ENCODE assay signal across 11 mouse cellular contexts in genomic region chr4:148356654-148357053, GRCm38 (mm10).
DNase-seq lines count a peak whose midpoint lies in the region; ATAC-seq and TF ChIP-seq lines count a peak whose summit lies in the region.
"Had no signal": no experiment of that assay in that cellular context is flagged by ENCODE, and none has a peak within 500 bp of the region (broad histone marks: within the 10 kb centered on the region; RNA-seq: fewer than 3 reads in every experiment).

No protein-coding gene starts in this region.

- no peak overlapping the region for H3K4me2 ChIP-seq in midbrain, embryonic 14.5 days (ENCODE audit: low read length)
- H3K4me2 ChIP-seq in neural tube, embryonic 15.5 days: no peak overlapping the region
- H3K4me2 ChIP-seq: embryonic facial prominence, embryonic 15.5 days had no signal

- no peak overlapping the region for H3K4me3 ChIP-seq in midbrain, embryonic 14.5 days (replicated peaks; ENCODE audit: low read depth, low read length)
- H3K4me3 ChIP-seq in midbrain, embryonic 10.5 days: no peak overlapping the region
- no peak overlapping the region for H3K4me3 ChIP-seq in layer of hippocampus, adult 2 months
- no peak overlapping the region for H3K4me3 ChIP-seq in neural tube, embryonic 15.5 days (replicated peaks)
- H3K4me3 ChIP-seq: embryonic facial prominence, embryonic 15.5 days had no signal

- no peaks in the 10 kb centered on the region for H3K36me3 ChIP-seq in midbrain, embryonic 14.5 days (ENCODE audit: control insufficient read depth, insufficient read depth, low read length)
- H3K36me3 ChIP-seq in midbrain, embryonic 10.5 days: no peaks in the 10 kb centered on the region
- H3K36me3 ChIP-seq in neural tube, embryonic 15.5 days: no peaks in the 10 kb centered on the region
- H3K36me3 ChIP-seq: embryonic facial prominence, embryonic 15.5 days had no signal

- H3K27ac ChIP-seq in midbrain, embryonic 14.5 days (replicated peaks; ENCODE audit: low read depth, low read length): no peak overlapping the region
- H3K27ac ChIP-seq in midbrain, embryonic 10.5 days (replicated peaks): no peak overlapping the region
- H3K27ac ChIP-seq in layer of hippocampus, adult 2 months: peak overlapping the region; percentile 78
- peak overlapping the region; percentile 54 for H3K27ac ChIP-seq in neural tube, embryonic 15.5 days (replicated peaks)
- H3K27ac ChIP-seq: embryonic facial prominence, embryonic 15.5 days had no signal

- H3K9me3 ChIP-seq in midbrain, embryonic 14.5 days (ENCODE audit: control insufficient read depth, low read length): 0 out of 2 replicates have a peak, but pooled peaks cover 4% of the 10 kb centered on the region
- H3K9me3 ChIP-seq in midbrain, embryonic 10.5 days (replicated peaks): peaks cover 12% of the 10 kb centered on the region
- H3K9me3 ChIP-seq in neural tube, embryonic 15.5 days (replicated peaks): no peaks in the 10 kb centered on the region
- H3K9me3 ChIP-seq: embryonic facial prominence, embryonic 15.5 days had no signal

- TF ChIP-seq CTCF in layer of hippocampus, adult 2 months (conservative IDR thresholded peaks at IDR 0.05): no peak

- intact Hi-C loops in heart, postnatal 10 days (cut with DNase I): no loop called here

- ATAC-seq in midbrain, embryonic 14.5 days (ENCODE audit: low FRiP score, low TSS enrichment): no peak
- peak; percentile 67 for ATAC-seq in neural tube, embryonic 15.5 days (ENCODE audit: low FRiP score)

- peaks cover 8% of the 10 kb centered on the region; the same call in 1 of the 2 replicates for H3K4me1 ChIP-seq in midbrain, embryonic 14.5 days (ENCODE audit: control insufficient read depth, insufficient read depth, low read length)
- peaks cover 17% of the 10 kb centered on the region for H3K4me1 ChIP-seq in midbrain, embryonic 10.5 days
- H3K4me1 ChIP-seq in neural tube, embryonic 15.5 days: peaks cover 29% of the 10 kb centered on the region
- H3K4me1 ChIP-seq: embryonic facial prominence, embryonic 15.5 days had no signal

- no peak overlapping the region for H3K9ac ChIP-seq in midbrain, embryonic 14.5 days (replicated peaks; ENCODE audit: low read length)
- no peak overlapping the region for H3K9ac ChIP-seq in neural tube, embryonic 15.5 days (replicated peaks)
- H3K9ac ChIP-seq: embryonic facial prominence, embryonic 15.5 days had no signal

- DNase-seq in midbrain, embryonic 14.5 days: peak; percentile 21
- DNase-seq in midbrain, embryonic 10.5 days (ENCODE audit: low spot score): no peak
- peak; percentile 87 to 91 for DNase-seq in cerebellum, postnatal 14 days
- peak in 1 of 2 experiments; percentile 23 for DNase-seq in layer of hippocampus, adult 2 months (ENCODE audit: low spot score in 2 of 2)
- DNase-seq in urinary bladder, postnatal 10 days (ENCODE audit: low spot score): no peak
- DNase-seq in heart, postnatal 10 days: no peak
- DNase-seq in ovary, postnatal 36 days (ENCODE audit: low spot score): no peak
- DNase-seq: adrenal gland, adult 8-10 months; heart, adult 11 months had no signal

- H3K27me3 ChIP-seq in midbrain, embryonic 14.5 days (ENCODE audit: control insufficient read depth, insufficient read depth, low read length): no peaks in the 10 kb centered on the region
- H3K27me3 ChIP-seq in midbrain, embryonic 10.5 days (ENCODE audit: low read depth, poor library complexity, severe bottlenecking): no peaks in the 10 kb centered on the region
- H3K27me3 ChIP-seq in neural tube, embryonic 15.5 days (replicated peaks): no peaks in the 10 kb centered on the region
- H3K27me3 ChIP-seq: embryonic facial prominence, embryonic 15.5 days had no signal

- 62% methylated on average over 3 of the region's 3 CpGs for WGBS in midbrain, embryonic 14.5 days
- 81% methylated on average over 3 of the region's 3 CpGs for WGBS in midbrain, embryonic 10.5 days
- 65% methylated on average over 3 of the region's 3 CpGs for WGBS in neural tube, embryonic 15.5 days

Comparison
In these comparisons a context has a peak if more than half of its experiments do, and no peak if none do; other contexts are left out.
1. DNase-seq: peak in midbrain, embryonic 14.5 days (single experiment) and cerebellum, postnatal 14 days (2 of 2); none in midbrain, embryonic 10.5 days (single experiment), urinary bladder, postnatal 10 days (single experiment), heart, postnatal 10 days (0 of 2) and ovary, postnatal 36 days (single experiment).
2. H3K27ac ChIP-seq: peak in layer of hippocampus, adult 2 months (single experiment) and neural tube, embryonic 15.5 days (single experiment); none in midbrain, embryonic 14.5 days (single experiment) and midbrain, embryonic 10.5 days (single experiment).